Mouse (Mus musculus) midbrain, embryonic 10.5 days (tissue): ENCODE measurements around the gene Smim4. TPM values are rescaled to one million over a fixed set of nuclear protein-coding genes. Genes with fewer than 3 reads are reported as not detected.

Experiments used
- DNase-seq: peaks from one replicate; pipeline ENCODE4 v3.0.0-alpha.2; 2017; ENCODE audit warnings: low spot score
- H3K27ac ChIP-seq: fragments of 300-500 bp; sonication (generic); replicated peaks from 2 replicates; pipeline ENCODE4 v1.5.1; 2016; ENCODE audit warnings: mild to moderate bottlenecking
- H3K27me3 ChIP-seq: fragments of 300-500 bp; sonication (generic); 2 replicates; pipeline ENCODE4 v1.6.1; 2016; ENCODE audit warnings: low read depth, mild to moderate bottlenecking; ENCODE audit not compliant: poor library complexity, severe bottlenecking
- H3K36me3 ChIP-seq: fragments of 300-500 bp; sonication (generic); 2 replicates; pipeline ENCODE4 v1.6.1; 2016; ENCODE audit warnings: mild to moderate bottlenecking, moderate library complexity
- H3K4me1 ChIP-seq: fragments of 300-500 bp; sonication (generic); 2 replicates; pipeline ENCODE4 v1.6.1; 2016
- H3K4me3 ChIP-seq: fragments of 300-500 bp; sonication (generic); 2 replicates; pipeline ENCODE4 v1.5.1; 2016; ENCODE audit warnings: mild to moderate bottlenecking, moderate library complexity
- H3K9me3 ChIP-seq: fragments of 300-500 bp; sonication (generic); replicated peaks from 2 replicates; pipeline ENCODE4 v1.6.1; 2016; ENCODE audit warnings: mild to moderate bottlenecking
- WGBS: fragments of 180-500 bp; shearing (Covaris S2); methylation state at CpG from one replicate; pipeline ENCODE4 v1.1.7; 2016; 5-methylcytosine and 5-hydroxymethylcytosine counted together
- polyA plus RNA-seq: library from polyadenylated mRNA; unstranded; fragments of >200 nt; fragmentation: Nextera tagmentation; extraction: Ambion mirVana; gene quantifications from 2 replicates; pipeline ENCODE4 v1.2.1, GENCODE M21; 2016

Gene Smim4
- polyA plus RNA-seq, 1 experiment from 2014 or later: 64.3 TPM

- no peak overlapping the region for H3K27ac ChIP-seq
- no peak for DNase-seq
- no peak overlapping the region for H3K4me3 ChIP-seq
- peaks cover 92% of the 10 kb centered on the region for H3K36me3 ChIP-seq
- H3K9me3 ChIP-seq: no peaks in the 10 kb centered on the region
- no peaks in the 10 kb centered on the region for H3K27me3 ChIP-seq
- H3K4me1 ChIP-seq: peaks cover 27% of the 10 kb centered on the region
- WGBS: 95% methylated on average over 26 of the region's 26 CpGs
Observed at GRCm38 (mm10) chr14:31136411-31137280, 7.9 kb upstream of the Smim4 start.

- peaks cover 30% of the 10 kb centered on the region for H3K4me1 ChIP-seq
- peaks cover 83% of the 10 kb centered on the region for H3K36me3 ChIP-seq
- 95% methylated on average over 34 of the region's 34 CpGs for WGBS
- H3K9me3 ChIP-seq: no peaks in the 10 kb centered on the region
- H3K27ac ChIP-seq: no peak overlapping the region
- H3K27me3 ChIP-seq: no peaks in the 10 kb centered on the region
- no peak for DNase-seq
- no peak overlapping the region for H3K4me3 ChIP-seq
Observed at GRCm38 (mm10) chr14:31135495-31136410, 7.0 kb upstream of the Smim4 start.

DNA sequence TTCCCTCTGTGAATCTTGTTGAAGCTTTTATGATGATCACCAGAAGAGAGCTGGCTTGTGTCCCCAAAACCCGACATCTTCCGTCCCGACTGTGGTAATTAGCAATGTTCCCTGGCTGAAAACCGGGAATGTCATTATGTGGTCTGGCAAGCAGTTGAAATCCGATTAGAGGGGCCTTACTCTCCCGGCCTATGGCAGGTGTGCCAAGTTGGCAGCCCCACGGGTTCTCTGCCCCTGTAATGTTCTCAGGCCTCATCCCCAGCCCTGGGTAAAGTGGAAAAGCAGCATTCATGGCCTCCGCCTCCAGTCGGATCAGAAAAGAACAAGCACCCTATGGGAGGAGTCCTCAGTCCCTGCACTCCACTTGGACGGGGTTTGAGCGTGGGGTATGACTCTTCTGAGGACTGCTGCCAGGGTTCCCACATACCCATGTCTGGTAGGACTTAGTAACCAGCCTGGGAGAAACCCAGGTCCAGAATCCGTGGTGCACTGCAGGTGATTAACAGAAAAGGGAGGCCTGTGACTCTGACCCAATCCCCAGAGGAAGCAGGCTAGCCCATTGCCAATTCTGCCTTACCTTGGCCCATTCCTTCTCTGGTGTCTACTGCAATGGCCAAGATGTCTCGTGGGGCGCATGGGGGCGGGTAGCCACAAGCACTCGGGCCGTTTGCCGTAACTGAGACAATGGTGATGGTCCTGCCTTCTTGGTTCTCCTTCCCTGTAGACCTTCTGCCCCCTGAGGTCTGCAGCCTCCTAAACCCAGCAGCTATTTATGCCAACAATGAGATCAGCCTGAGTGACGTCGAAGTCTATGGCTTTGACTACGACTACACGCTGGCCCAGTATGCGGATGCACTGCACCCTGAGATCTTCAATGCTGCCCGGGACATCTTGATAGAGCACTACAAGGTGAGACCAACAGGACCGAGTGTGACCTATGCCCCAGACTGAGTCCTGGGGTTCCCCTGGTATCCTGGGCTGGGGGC is 5.6 kb upstream of the Smim4 start:
- no peak for DNase-seq
- Histone ChIP-seq H3K4me3 (no peak overlapping the region), H3K36me3 (peaks cover 69% of the 10 kb centered on the region), H3K9me3 (no peaks in the 10 kb centered on the region), H3K27ac (0 out of 2 replicates have a peak overlapping the region, but pooled peaks have one; percentile 18), H3K27me3 (no peaks in the 10 kb centered on the region), H3K4me1 (peaks cover 44% of the 10 kb centered on the region)
- WGBS: 91% methylated on average over 25 of the region's 25 CpGs

DNA sequence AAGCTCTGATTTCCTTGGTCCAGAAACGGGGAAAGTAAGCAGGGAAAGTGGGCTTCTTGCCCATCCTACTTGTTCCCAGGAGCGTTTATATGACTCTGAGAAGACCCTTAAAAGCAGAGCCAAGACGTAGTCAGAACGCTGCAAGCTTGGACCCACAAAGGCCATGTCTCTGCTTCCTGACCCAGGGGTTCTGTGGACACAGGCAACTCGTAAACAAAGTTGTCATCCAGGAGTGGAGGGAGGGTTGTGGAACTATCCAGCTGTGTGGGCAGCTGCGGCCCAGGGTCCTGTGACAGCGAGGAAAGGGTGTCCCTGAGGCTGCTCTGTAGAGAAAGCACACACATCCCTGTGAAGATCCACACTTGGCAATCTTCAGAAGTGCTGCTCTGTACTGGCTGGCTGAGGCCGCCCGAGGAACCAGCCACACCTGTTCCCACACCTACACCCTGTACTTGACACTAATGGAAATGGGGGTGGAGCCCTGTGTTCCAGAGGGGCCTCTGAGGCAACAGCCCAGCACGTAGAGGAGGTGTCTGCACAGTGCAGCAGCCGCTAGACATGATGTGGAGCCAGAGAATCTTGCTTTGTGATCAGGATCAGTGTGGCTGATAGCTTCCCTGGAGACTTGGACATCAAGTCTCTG is 4.4 kb upstream of the Smim4 start:
- Histone ChIP-seq H3K27ac (peak overlapping the region; percentile 15; the same call in 1 of the 2 replicates), H3K27me3 (no peaks in the 10 kb centered on the region), H3K4me3 (peak overlapping the region; percentile 83), H3K4me1 (peaks cover 50% of the 10 kb centered on the region), H3K9me3 (no peaks in the 10 kb centered on the region), H3K36me3 (peaks cover 57% of the 10 kb centered on the region)
- WGBS: 86% methylated on average over 11 of the region's 11 CpGs
- DNase-seq: no peak

GRCm38 (mm10) chr14:31132491-31132975 is 3.8 kb upstream of the Smim4 start:
- DNase-seq: no peak
- Histone ChIP-seq H3K4me1 (peaks cover 50% of the 10 kb centered on the region), H3K27ac (peak overlapping the region; percentile 97), H3K36me3 (peaks cover 51% of the 10 kb centered on the region), H3K27me3 (no peaks in the 10 kb centered on the region), H3K9me3 (no peaks in the 10 kb centered on the region), H3K4me3 (peak overlapping the region; percentile 83)
- WGBS: 85% methylated on average over 7 of the region's 7 CpGs

GRCm38 (mm10) chr14:31132031-31132430 is 3.3 kb upstream of the Smim4 start:
- H3K36me3 ChIP-seq: peaks cover 46% of the 10 kb centered on the region
- DNase-seq: peak; percentile 37
- H3K27me3 ChIP-seq: no peaks in the 10 kb centered on the region
- H3K4me1 ChIP-seq: peaks cover 53% of the 10 kb centered on the region
- H3K4me3 ChIP-seq: peak overlapping the region; percentile 83
- peak overlapping the region; percentile 97 for H3K27ac ChIP-seq
- no peaks in the 10 kb centered on the region for H3K9me3 ChIP-seq
- WGBS: 19% methylated on average over 6 of the region's 6 CpGs

GRCm38 (mm10) chr14:31131272-31131821 is 2.6 kb upstream of the Smim4 start:
- Histone ChIP-seq H3K36me3 (peaks cover 42% of the 10 kb centered on the region), H3K27ac (peak overlapping the region; percentile 97), H3K4me1 (peaks cover 60% of the 10 kb centered on the region), H3K27me3 (no peaks in the 10 kb centered on the region), H3K4me3 (peak overlapping the region; percentile 83), H3K9me3 (no peaks in the 10 kb centered on the region)
- peak; percentile 57 for DNase-seq
- WGBS: under 1% methylated on average over 43 of the region's 43 CpGs

DNA sequence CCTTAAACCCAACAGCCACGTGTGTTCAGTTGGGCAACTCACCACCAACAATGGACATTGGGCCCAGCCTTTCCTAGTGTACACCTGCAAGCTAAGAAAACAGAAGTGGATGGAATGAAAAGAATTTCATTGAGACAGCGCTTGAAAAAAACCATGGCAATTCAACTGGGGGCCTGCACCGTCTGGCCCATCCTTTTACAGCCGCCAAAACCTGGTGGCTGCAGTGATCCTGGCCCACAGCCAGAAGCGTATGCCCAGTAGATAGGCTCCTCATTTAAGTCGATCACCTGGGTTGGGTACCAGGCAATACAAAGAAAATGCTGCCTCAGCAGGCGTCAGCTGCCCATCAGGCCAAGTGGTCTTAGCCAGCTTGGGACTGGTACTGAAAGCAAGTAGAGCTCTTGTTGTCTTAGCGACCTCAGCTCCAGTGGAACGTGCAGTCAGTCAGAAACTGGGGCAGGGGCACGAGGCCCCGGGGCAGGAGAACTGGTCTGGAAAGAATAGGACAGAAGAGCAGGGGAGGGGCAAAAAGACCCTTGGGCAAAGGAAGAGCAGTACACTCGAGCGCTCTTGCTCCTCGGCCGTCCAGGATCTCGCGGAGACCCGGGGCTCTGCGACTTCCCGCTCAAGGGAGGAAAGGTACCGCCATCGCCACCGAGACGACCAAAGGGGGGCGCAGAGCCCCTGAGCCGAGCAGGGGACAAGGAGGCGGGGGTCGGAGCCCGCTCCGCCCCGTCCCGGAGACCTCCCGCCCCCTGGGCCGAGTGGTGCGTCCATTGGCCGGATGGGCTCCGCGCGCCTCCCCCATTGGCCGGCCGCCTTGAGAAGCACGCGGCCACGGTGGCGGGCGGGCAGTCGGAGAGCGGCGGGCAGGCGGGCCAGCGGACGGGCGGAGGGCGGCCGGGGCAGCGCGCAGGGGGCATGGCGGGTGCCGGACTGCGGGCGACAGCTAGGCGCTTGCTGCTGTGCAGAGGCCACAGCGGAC is 1.8 kb upstream of the Smim4 start, which contains the start of gene Nt5dc2:
Gene Nt5dc2, plus strand, starts transcription at position 818 of the 985 bp plus-strand sequence.
- Histone ChIP-seq H3K4me1 (peaks cover 65% of the 10 kb centered on the region), H3K27me3 (no peaks in the 10 kb centered on the region), H3K9me3 (no peaks in the 10 kb centered on the region), H3K27ac (peak within 1 kb of the TSS; percentile 97), H3K36me3 (peaks cover 42% of the 10 kb centered on the region), H3K4me3 (peak within 1 kb of the TSS; percentile 83)
- WGBS: 6% methylated on average over 53 of the region's 63 CpGs
- peak; percentile 95 for DNase-seq

DNA sequence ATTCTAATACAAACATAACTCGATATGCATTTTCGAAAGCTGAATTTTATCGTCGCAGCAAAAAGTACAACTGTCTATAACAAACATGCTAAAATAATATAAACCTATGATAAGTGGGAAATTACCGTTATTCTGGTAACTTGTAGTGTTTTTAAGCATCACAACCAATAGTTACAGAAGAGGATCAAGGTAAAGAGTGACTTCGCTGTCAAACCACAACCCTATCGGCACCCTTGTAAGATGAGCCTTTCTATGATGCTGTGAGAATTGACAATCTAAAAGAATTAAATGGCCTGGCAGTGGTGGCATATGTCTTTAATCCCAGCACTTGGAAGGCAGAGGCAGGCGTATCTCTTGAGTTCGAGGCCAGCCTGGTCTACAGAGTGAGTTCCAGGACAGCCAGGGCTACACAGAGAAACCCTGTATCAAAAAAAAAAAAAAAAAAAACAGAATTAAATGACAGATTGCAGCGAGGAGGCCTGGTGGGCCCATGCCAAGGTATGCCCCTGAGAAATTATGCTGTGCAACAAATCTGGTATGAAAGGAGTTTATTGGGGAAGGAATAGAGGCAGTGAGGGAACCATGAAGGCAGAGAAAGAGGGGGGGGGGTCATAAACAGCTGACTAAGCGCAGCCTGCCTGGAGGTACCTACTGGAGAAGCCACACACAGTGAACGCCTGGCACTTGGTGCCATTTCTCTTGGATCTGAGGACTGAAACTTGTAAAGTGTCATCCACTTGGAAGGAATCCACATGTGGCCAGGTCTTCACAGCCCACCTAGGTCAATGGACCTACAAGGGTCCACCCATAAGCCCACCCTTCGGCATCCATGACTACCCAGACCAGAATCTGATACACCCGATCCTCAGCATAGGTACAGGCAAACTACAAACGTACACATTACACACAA is 825 bp upstream of the Smim4 start:
- Histone ChIP-seq H3K27me3 (no peaks in the 10 kb centered on the region), H3K27ac (peak overlapping the region; percentile 97), H3K4me1 (peaks cover 70% of the 10 kb centered on the region), H3K36me3 (peaks cover 36% of the 10 kb centered on the region), H3K4me3 (peak overlapping the region; percentile 83), H3K9me3 (no peaks in the 10 kb centered on the region)
- WGBS: 65% methylated on average over 15 of the region's 15 CpGs
- DNase-seq: no peak
